In the genomic region with DNA sequence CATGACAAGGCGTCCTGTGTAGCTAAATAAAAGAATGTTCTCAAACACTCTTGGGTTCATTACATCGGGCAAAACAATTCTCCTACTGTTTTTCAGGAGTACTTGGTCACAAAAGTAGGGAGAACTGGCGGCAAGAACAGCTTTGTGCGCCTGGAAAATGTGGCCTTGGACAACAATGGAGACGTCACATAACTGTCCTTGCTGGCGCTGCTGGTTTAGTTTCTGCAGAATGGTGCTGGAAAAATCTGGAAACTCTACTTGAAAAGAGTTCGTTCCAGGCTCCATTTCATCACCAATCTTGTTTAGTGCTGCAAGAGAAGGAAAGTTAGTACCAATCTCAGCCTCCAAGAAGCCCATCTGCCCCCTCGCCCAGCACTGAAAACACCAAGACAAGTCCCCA, we compare ENCODE assay signal across 22 mouse cellular contexts.
"Had no signal": no experiment of that assay in that cellular context is flagged by ENCODE, and none has a peak within 500 bp of the region (broad histone marks: within the 10 kb centered on the region; RNA-seq: fewer than 3 reads in every experiment).

No protein-coding gene starts in this region.

- H3K4me3 ChIP-seq: kidney, embryonic 15.5 days; limb, embryonic 12.5 days; limb, embryonic 15.5 days; midbrain, embryonic 12.5 days; midbrain, embryonic 15.5 days; myocyte; neural tube, embryonic 13.5 days; stomach, embryonic 15.5 days had no signal

- H3K27ac ChIP-seq: kidney, embryonic 15.5 days; limb, embryonic 12.5 days; limb, embryonic 15.5 days; liver, embryonic 14.5 days; macrophage; midbrain, embryonic 12.5 days; midbrain, embryonic 15.5 days; neural tube, embryonic 13.5 days; stomach, embryonic 15.5 days had no signal

- H3K4me1 ChIP-seq: limb, embryonic 12.5 days; limb, embryonic 15.5 days; midbrain, embryonic 12.5 days; stomach, embryonic 15.5 days had no signal

- DNase-seq: kidney, adult 11 months; kidney, adult 8-10 months; kidney, postnatal 10 days; kidney, postnatal 36 days; layer of hippocampus, adult 9-11 months; left cerebral cortex, postnatal 4 days; liver, postnatal 0 days; lung, embryonic 14.5 days; right cerebral cortex, adult 18-20 months; right cerebral cortex, postnatal 14 days; spleen, adult 18-20 months; thymus, postnatal 25 days had no signal
